Mouse (Mus musculus) neutrophil, adult 65 days (primary cell): Measurements from ENCODE around the gene Ankfn1. TPM values are rescaled to one million over a fixed set of nuclear protein-coding genes. Genes with fewer than 3 reads are reported as not detected.

ENCODE experiments used
- total RNA-seq: library from RNA; stranded (reverse); gene quantifications from 2 replicates; pipeline ENCODE4 v1.2.4, GENCODE M21; 2023

Ankfn1 gene
- not detected in 2 replicates for total RNA-seq

GRCm38 (mm10) chr11:89777431-89777830, at the start of gene Ankfn1:
Ankfn1 (minus strand) TSS chr11:89777653.

Other genes with a start within 250 kb of the Ankfn1 start
- 8.1 and 8.7 TPM in 2 replicates for gene Pctp, start 225.2 kb upstream of the Ankfn1 start, total RNA-seq